Mouse (Mus musculus): ENCODE data around the gene Trim75. TPM values are rescaled to one million over a fixed set of nuclear protein-coding genes. Genes with fewer than 3 reads are reported as not detected.

Trim75 gene
- not detected for total RNA-seq (2023)

DNA sequence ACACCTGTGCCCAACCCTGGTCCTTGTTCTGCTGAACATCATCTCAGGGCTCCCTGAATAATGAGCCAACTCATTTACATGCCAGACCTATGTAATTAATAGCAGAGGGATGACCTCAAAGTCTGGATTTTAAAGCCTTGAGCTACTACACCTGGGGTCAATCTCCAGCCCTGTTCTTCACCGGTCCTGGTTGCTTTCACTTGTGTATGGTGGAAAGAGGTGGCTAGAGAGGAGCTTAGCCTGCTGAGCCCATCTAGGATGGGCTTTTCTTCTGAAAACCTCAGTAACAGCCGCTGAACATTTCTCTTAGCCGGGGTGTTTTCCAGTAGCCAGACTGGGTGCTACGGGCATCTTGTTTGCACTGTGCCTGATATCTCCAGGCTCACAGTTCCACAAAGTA lies at the start of gene Trim75:
TSS of gene Trim75 (minus strand) at position 101 of the 400 bp plus-strand sequence.

DNA sequence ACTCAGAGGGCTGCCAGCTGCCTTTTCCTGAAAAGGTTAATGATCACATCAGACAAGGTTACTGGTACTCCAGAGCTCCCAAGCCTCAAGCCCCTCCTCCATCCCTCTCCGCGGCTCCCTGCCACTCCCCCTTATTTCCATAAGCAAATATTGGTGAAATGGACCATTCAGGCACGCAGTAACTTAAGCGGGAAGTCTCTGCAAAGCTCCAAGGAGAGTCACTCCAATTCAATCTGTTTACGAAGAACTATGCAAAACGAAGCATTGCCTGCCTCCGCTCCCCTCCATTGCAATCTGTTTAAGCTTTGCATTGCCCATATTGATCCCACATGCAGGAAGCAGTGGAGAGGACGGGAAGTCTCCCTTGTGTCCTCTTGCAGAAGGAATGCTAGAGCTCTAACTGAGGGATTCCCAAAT lies 49.5 kb upstream of the Trim75 start, which contains the start of gene Apela:
TSS of gene Apela (minus strand) at position 220 of the 417 bp plus-strand sequence.

DNA sequence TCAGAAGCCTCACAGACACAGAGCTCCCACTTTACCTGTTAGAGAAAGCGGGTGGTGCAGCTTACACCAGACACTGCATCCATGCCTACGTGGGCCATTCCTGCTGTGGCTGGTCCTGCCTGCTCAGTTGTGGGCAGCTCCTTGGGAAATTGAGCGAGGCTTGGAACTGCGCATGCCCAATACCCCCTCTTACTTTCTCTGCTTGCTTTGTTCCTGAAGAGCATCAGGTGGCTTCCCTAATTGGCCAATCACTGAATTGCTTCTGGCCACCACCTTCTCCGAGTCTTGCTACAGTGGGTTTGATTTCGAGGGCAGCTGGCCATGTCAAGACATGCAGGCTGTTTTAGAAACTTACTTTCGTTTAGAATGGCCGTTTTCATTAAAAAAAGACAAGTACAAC lies 30.8 kb upstream of the Trim75 start, which contains the start of the genes Trim61 and Trim60:
TSS of gene Trim61 (minus strand) at position 101 of the 400 bp plus-strand sequence.
TSS of gene Trim60 (minus strand) at position 162 of the 400 bp plus-strand sequence.

DNA sequence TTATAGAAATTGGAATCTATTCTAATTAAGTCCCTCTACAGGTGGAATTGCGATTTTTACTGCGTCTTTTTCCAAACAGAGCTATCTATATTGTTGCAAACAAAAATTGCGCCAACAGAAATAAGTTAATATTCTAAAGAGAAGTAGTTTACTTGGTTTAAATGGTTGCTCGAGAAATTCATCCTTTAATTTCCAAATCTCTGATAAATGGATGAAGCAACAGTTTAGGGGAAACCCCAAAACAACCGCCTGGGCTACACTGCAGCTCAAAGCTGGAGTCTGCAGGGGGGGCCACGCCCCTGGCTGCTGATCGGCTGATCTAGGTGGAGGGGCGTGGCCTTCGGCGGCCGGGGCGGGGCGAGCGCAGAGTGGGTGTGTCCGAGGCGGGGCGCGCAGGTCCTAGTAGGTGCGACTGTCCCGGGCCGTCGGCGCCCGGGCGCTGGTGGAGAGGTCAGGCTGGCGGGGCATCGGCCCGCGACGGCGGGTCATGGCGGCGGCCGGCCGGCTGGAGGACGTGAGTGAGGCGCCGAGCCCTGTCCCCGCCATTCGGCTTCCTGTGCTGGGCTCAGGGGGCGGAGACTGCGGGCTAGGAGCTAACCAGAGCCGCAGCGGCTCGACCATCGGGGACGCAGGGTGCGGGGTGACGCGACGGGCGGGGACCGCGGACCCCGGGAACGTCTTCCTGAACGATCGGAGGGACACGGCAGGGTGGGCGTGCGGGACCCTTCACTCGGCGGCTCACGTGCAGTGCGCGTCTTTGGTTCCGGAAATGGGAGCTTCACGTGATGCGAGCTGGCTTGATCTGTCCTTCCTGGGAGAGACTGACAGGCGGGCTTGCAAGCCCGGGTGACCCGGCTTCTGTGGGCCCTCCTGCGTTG lies 40.6 kb downstream of the Trim75 start, which contains the start of gene Tmem192:
TSS of gene Tmem192 (plus strand) at position 366 of the 878 bp plus-strand sequence.

Other genes with a start within 250 kb of the Trim75 start
- 10 to 100 TPM; 39.8 to 45.3 TPM for gene Klhl2, start 137.8 kb downstream of the Trim75 start, total RNA-seq (2023)
- 10 to 100 TPM; 28.9 to 33.4 TPM for gene Tmem192, start 40.6 kb downstream of the Trim75 start, total RNA-seq (2023)
- gene Trim61, start 30.7 kb upstream of the Trim75 start, total RNA-seq (2023) = not detected
- not detected for gene Trim60, start 30.8 kb upstream of the Trim75 start, total RNA-seq (2023)
- gene Apela, start 49.5 kb upstream of the Trim75 start, total RNA-seq (2023) = not detected
- gene Gm10663, start 87.2 kb upstream of the Trim75 start, total RNA-seq (2023) = not detected
- not detected for gene BC030870, start 141.7 kb upstream of the Trim75 start, total RNA-seq (2023)